Mouse (Mus musculus) ES-Bruce4 (cell line): ENCODE data around the gene Coro2a.

Experiments used
- CTCF ChIP-seq: IDR thresholded peaks from one replicate; pipeline ENCODE4 v1.8.1; 2011; ENCODE audit warnings: low read depth, low read length
- EP300 ChIP-seq: IDR thresholded peaks from 2 replicates; pipeline ENCODE4 v1.6.1; 2011; ENCODE audit warnings: low read depth, low read length; ENCODE audit not compliant: insufficient read depth
- POLR2A ChIP-seq: IDR thresholded peaks from one replicate; pipeline ENCODE4 v1.8.1; 2011; ENCODE audit warnings: low read length; ENCODE audit not compliant: insufficient read depth

- TF ChIP-seq EP300: no peak
- TF ChIP-seq CTCF: no peak
- no peak for TF ChIP-seq POLR2A
These were observed 3.4 kb upstream of the Coro2a start for GRCm38 (mm10) chr4:46605451-46605850.
